Mouse (Mus musculus) heart, adult 2 months (tissue): ENCODE results near the gene Rhbdl2.

Experiments
- CTCF ChIP-seq: fragments of 200-600 bp; IDR thresholded peaks from 2 replicates; pipeline ENCODE4 v1.8.1; 2022; ENCODE audit warnings: antibody characterized with exemption, mild to moderate bottlenecking, moderate library complexity
- EP300 ChIP-seq: fragments of 200-500 bp; IDR thresholded peaks from 2 replicates; pipeline ENCODE4 v1.6.1; 2011; ENCODE audit warnings: low read depth, low read length, control low read depth; ENCODE audit not compliant: insufficient read depth
- POLR2A ChIP-seq: fragments of 200-500 bp; IDR thresholded peaks from 2 replicates; pipeline ENCODE4 v1.6.1; 2011; ENCODE audit warnings: mild to moderate bottlenecking, low read depth, low read length, control low read depth; ENCODE audit not compliant: insufficient read depth

- TF ChIP-seq CTCF, result no peak
- no peak for TF ChIP-seq EP300
- TF ChIP-seq POLR2A, result no peak
Observed at GRCm38 (mm10) chr4:123842126-123842525, 54.5 kb downstream of the Rhbdl2 start.
